Mouse (Mus musculus): ENCODE measurements around the gene Ccdc27. TPM values are rescaled to one million over a fixed set of nuclear protein-coding genes. Genes with fewer than 3 reads are reported as not detected.

Gene Ccdc27
- total RNA-seq, 2 experiments from 2014 or later: not detected

Other genes starting within 250 kb of the Ccdc27 start
- gene A430005L14Rik, start 85.4 kb downstream of the Ccdc27 start, total RNA-seq (2021): 10 to 100 TPM; 20.4 to 22.3 TPM
- 1 to 10 TPM; 5.2 to 8.0 TPM for gene Dffb, start 67.6 kb downstream of the Ccdc27 start, total RNA-seq (2021)
- 10 to 100 TPM; 18.0 to 19.0 TPM for gene Cep104, start 67.5 kb downstream of the Ccdc27 start, total RNA-seq (2021)
- gene Lrrc47, start 30.9 kb downstream of the Ccdc27 start, total RNA-seq (2021): 10 to 100 TPM; 40.7 to 43.3 TPM
- gene Smim1, start 16.4 kb downstream of the Ccdc27 start, total RNA-seq (2021): 10 to 100 TPM; 28.6 to 32.6 TPM
- gene Trp73, start 97.5 kb upstream of the Ccdc27 start, total RNA-seq (2021): under 1 TPM in 1 of 2 experiments, not detected in 1; 0.15 TPM
- 10 to 100 TPM; 15.2 to 19.1 TPM for gene Wrap73, start 99.7 kb upstream of the Ccdc27 start, total RNA-seq (2021)
- 100 to 1,000 TPM; 111 to 120 TPM for gene Tprgl, start 118.0 kb upstream of the Ccdc27 start, total RNA-seq (2021)
- gene Megf6, start 128.1 kb upstream of the Ccdc27 start, total RNA-seq (2021): 10 to 100 TPM in 1 of 2 experiments, 1 to 10 TPM in 1; 9.5 to 10.3 TPM